Mouse (Mus musculus): ENCODE results near the gene Gm21970. TPM values are rescaled to one million over a fixed set of nuclear protein-coding genes. Genes with fewer than 3 reads are reported as not detected.
A peak's percentile ranks its signal among the peaks of the same experiment; 100 is the strongest.

The Gm21970 gene
- polyA plus RNA-seq (2016; fragmentation: Nextera tagmentation; extraction: Ambion mirVana), result not detected in 2 replicates

- ATAC-seq (ENCODE audit: low FRiP score, low read depth), result no peak
Measured at GRCm38 (mm10) chr16:91391421-91391820, at the start of gene Gm21970. Gene Gm21970 (plus strand): TSS chr16:91391721.

GRCm38 (mm10) chr16:91346491-91346890, 45.0 kb upstream of the Gm21970 start:
- Histone ChIP-seq H3K4me1 (peaks cover 13% of the 10 kb centered on the region), H3K9ac (replicated peaks) (no peak overlapping the region), H3K27me3 (peaks cover 32% of the 10 kb centered on the region), H3K27ac (replicated peaks) (no peak overlapping the region), H3K36me3 (no peaks in the 10 kb centered on the region), H3K4me3 (no peak overlapping the region), H3K4me2 (replicated peaks) (no peak overlapping the region), H3K9me3 (no peaks in the 10 kb centered on the region)
- no peak for ATAC-seq (ENCODE audit: low FRiP score, low read depth)
- 83% methylated on average over 9 of the region's 9 CpGs for WGBS

More at GRCm38 (mm10) chr16:91391421-91391820, at the start of gene Gm21970:
- Histone ChIP-seq H3K36me3 (peaks cover 52% of the 10 kb centered on the region), H3K4me2 (replicated peaks) (no peak within 1 kb of the TSS), H3K4me1 (no peaks in the 10 kb centered on the region), H3K9ac (replicated peaks) (no peak within 1 kb of the TSS), H3K27me3 (no peaks in the 10 kb centered on the region), H3K9me3 (no peaks in the 10 kb centered on the region), H3K27ac (replicated peaks) (no peak within 1 kb of the TSS), H3K4me3 (no peak within 1 kb of the TSS)
- WGBS, result 84% methylated on average over 5 of the region's 5 CpGs

GRCm38 (mm10) chr16:91347491-91348263, 43.8 kb upstream of the Gm21970 start:
- H3K9me3 ChIP-seq, result no peaks in the 10 kb centered on the region
- H3K4me1 ChIP-seq, result peaks cover 13% of the 10 kb centered on the region
- no peak overlapping the region for H3K9ac ChIP-seq (replicated peaks)
- peaks cover 41% of the 10 kb centered on the region for H3K27me3 ChIP-seq
- ATAC-seq (ENCODE audit: low FRiP score, low read depth), result no peak
- H3K4me3 ChIP-seq, result no peak overlapping the region
- H3K4me2 ChIP-seq (replicated peaks), result no peak overlapping the region
- H3K27ac ChIP-seq (replicated peaks), result no peak overlapping the region
- WGBS, result 65% methylated on average over 20 of the region's 20 CpGs
- no peaks in the 10 kb centered on the region for H3K36me3 ChIP-seq

- H3K9ac ChIP-seq (replicated peaks), result no peak overlapping the region
- H3K27me3 ChIP-seq, result peaks cover 46% of the 10 kb centered on the region
- 57% methylated on average over 14 of the region's 14 CpGs for WGBS
- no peaks in the 10 kb centered on the region for H3K36me3 ChIP-seq
- no peak overlapping the region for H3K4me3 ChIP-seq
- H3K4me1 ChIP-seq, result peaks cover 13% of the 10 kb centered on the region
- no peak; the same call in 1 of the 2 replicates for ATAC-seq (ENCODE audit: low FRiP score, low read depth)
- H3K9me3 ChIP-seq, result no peaks in the 10 kb centered on the region
- no peak overlapping the region for H3K4me2 ChIP-seq (replicated peaks)
- no peak overlapping the region for H3K27ac ChIP-seq (replicated peaks)
Measured at GRCm38 (mm10) chr16:91348264-91348565, 43.3 kb upstream of the Gm21970 start.

GRCm38 (mm10) chr16:91348588-91349330, 42.8 kb upstream of the Gm21970 start:
- Histone ChIP-seq H3K4me2 (replicated peaks) (no peak overlapping the region), H3K27ac (replicated peaks) (no peak overlapping the region), H3K9me3 (no peaks in the 10 kb centered on the region), H3K4me1 (peaks cover 13% of the 10 kb centered on the region), H3K4me3 (no peak overlapping the region), H3K27me3 (peaks cover 51% of the 10 kb centered on the region), H3K36me3 (no peaks in the 10 kb centered on the region), H3K9ac (replicated peaks) (no peak overlapping the region)
- 64% methylated on average over 28 of the region's 28 CpGs for WGBS
- ATAC-seq (ENCODE audit: low FRiP score, low read depth), result no peak; the same call in 1 of the 2 replicates

GRCm38 (mm10) chr16:91352084-91352562, 39.4 kb upstream of the Gm21970 start:
- Histone ChIP-seq H3K27ac (replicated peaks) (no peak overlapping the region), H3K9me3 (no peaks in the 10 kb centered on the region), H3K4me3 (no peak overlapping the region), H3K27me3 (peaks cover 56% of the 10 kb centered on the region), H3K36me3 (no peaks in the 10 kb centered on the region), H3K4me2 (replicated peaks) (no peak overlapping the region), H3K9ac (replicated peaks) (no peak overlapping the region), H3K4me1 (peaks cover 13% of the 10 kb centered on the region)
- 4% methylated on average over 7 of the region's 7 CpGs for WGBS
- 0 out of 2 replicates have a peak, but pooled peaks have one; percentile 55 for ATAC-seq (ENCODE audit: low FRiP score, low read depth)

- Histone ChIP-seq H3K4me1 (peaks cover 13% of the 10 kb centered on the region), H3K9me3 (no peaks in the 10 kb centered on the region), H3K4me2 (replicated peaks) (no peak overlapping the region), H3K27me3 (peaks cover 57% of the 10 kb centered on the region), H3K27ac (replicated peaks) (no peak overlapping the region), H3K4me3 (no peak overlapping the region), H3K36me3 (no peaks in the 10 kb centered on the region), H3K9ac (replicated peaks) (no peak overlapping the region)
- no peak for ATAC-seq (ENCODE audit: low FRiP score, low read depth)
- 72% methylated on average over 7 of the region's 7 CpGs for WGBS
Measured at GRCm38 (mm10) chr16:91352749-91353148, 38.8 kb upstream of the Gm21970 start.

- H3K27ac ChIP-seq (replicated peaks), result no peak overlapping the region
- peaks cover 8% of the 10 kb centered on the region for H3K4me1 ChIP-seq
- H3K4me2 ChIP-seq (replicated peaks), result no peak overlapping the region
- 85% methylated on average over 6 of the region's 6 CpGs for WGBS
- H3K9me3 ChIP-seq, result no peaks in the 10 kb centered on the region
- no peak overlapping the region for H3K4me3 ChIP-seq
- ATAC-seq (ENCODE audit: low FRiP score, low read depth), result no peak
- no peak overlapping the region for H3K9ac ChIP-seq (replicated peaks)
- no peaks in the 10 kb centered on the region for H3K36me3 ChIP-seq
- H3K27me3 ChIP-seq, result peaks cover 57% of the 10 kb centered on the region
Measured at GRCm38 (mm10) chr16:91353177-91353576, 38.3 kb upstream of the Gm21970 start.

GRCm38 (mm10) chr16:91353638-91354037, 37.9 kb upstream of the Gm21970 start:
- Histone ChIP-seq H3K9me3 (no peaks in the 10 kb centered on the region), H3K4me3 (no peak overlapping the region), H3K36me3 (no peaks in the 10 kb centered on the region), H3K27me3 (peaks cover 57% of the 10 kb centered on the region), H3K4me1 (peaks cover 4% of the 10 kb centered on the region), H3K4me2 (replicated peaks) (no peak overlapping the region), H3K9ac (replicated peaks) (no peak overlapping the region), H3K27ac (replicated peaks) (no peak overlapping the region)
- 83% methylated on average over 5 of the region's 5 CpGs for WGBS
- no peak for ATAC-seq (ENCODE audit: low FRiP score, low read depth)

- no peaks in the 10 kb centered on the region for H3K36me3 ChIP-seq
- 82% methylated on average over 4 of the region's 4 CpGs for WGBS
- no peak for ATAC-seq (ENCODE audit: low FRiP score, low read depth)
Measured at GRCm38 (mm10) chr16:91354599-91354998, 36.9 kb upstream of the Gm21970 start.

GRCm38 (mm10) chr16:91355160-91355559, 36.4 kb upstream of the Gm21970 start:
- H3K9me3 ChIP-seq, result no peaks in the 10 kb centered on the region
- ATAC-seq (ENCODE audit: low FRiP score, low read depth), result no peak
- H3K4me3 ChIP-seq, result no peak overlapping the region
- no peak overlapping the region for H3K27ac ChIP-seq (replicated peaks)
- H3K36me3 ChIP-seq, result no peaks in the 10 kb centered on the region
- no peak overlapping the region for H3K9ac ChIP-seq (replicated peaks)
- no peaks in the 10 kb centered on the region for H3K4me1 ChIP-seq
- no peak overlapping the region for H3K4me2 ChIP-seq (replicated peaks)
- peaks cover 53% of the 10 kb centered on the region for H3K27me3 ChIP-seq
- 73% methylated on average over 12 of the region's 12 CpGs for WGBS

More at GRCm38 (mm10) chr16:91354599-91354998, 36.9 kb upstream of the Gm21970 start:
- Histone ChIP-seq H3K9me3 (no peaks in the 10 kb centered on the region), H3K4me1 (no peaks in the 10 kb centered on the region), H3K27ac (replicated peaks) (no peak overlapping the region), H3K27me3 (peaks cover 57% of the 10 kb centered on the region), H3K9ac (replicated peaks) (no peak overlapping the region), H3K4me3 (no peak overlapping the region), H3K4me2 (replicated peaks) (no peak overlapping the region)

Data from midbrain, embryonic 12.5 days (tissue).